Mouse (Mus musculus) forelimb bud, embryonic 11.5 days (tissue): ENCODE results near the gene Nr1h3.

Experiments used
- DNase-seq: peaks from one replicate; pipeline ENCODE4 v3.0.0-alpha.2; 2012; ENCODE audit warnings: low read depth, low spot score

The Nr1h3 gene

DNA sequence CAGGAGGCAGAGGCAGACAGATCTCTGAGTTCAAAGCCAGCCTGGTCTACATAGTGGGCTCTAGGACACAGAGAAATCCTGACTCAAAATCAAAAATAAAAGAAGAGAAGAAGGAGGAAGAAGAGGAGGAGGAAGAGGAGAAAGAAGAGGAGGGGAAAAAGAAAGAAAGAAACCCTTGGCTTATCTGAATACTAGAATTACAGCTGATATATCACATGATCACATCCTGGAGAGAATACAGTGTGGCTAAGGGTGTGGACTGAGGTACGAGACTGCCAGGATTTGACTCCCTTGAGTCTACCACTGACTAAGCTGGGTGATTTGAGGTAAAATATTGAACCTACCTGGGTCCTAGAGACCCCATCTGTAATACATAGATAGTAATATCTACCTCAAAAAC, 16.4 kb downstream of the Nr1h3 start:
- no peak for DNase-seq

DNA sequence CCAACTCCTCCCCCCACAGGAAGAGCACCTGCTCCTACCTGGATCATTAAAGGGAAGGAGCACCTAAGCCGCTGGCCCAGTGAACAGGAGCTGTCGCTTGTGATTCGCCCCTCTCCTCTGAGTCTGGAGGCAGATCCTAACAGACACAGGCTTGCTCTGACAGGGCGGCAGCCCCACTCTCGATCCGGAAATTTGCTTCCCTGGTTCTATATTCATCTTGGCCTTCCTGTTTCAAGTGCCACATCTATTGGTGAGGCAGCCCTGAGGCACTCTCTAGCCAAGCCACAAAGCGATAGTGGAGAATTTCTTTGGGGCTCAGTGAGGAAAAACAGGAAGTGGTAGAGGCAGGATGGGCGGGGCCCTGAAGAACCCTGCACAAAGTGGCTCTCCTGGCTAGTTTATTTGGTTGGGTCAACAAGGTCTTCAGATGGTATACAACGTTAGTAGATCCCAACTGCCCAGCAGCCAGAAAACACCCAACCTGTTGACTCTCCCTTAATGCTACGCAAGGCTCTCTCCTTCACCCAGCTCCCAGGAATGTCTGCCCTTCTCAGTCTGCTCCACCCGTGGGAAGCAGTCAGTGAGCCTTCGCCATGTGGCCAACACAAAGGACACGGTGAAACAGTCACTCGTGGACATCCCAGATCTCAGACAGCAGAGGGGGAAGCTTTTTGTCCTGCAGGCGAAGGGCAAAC, 18.8 kb downstream of the Nr1h3 start, which contains the start of gene Madd:
Gene Madd (minus strand): TSS at position 127 of the 695 bp plus-strand sequence.
- no peak for DNase-seq

DNA sequence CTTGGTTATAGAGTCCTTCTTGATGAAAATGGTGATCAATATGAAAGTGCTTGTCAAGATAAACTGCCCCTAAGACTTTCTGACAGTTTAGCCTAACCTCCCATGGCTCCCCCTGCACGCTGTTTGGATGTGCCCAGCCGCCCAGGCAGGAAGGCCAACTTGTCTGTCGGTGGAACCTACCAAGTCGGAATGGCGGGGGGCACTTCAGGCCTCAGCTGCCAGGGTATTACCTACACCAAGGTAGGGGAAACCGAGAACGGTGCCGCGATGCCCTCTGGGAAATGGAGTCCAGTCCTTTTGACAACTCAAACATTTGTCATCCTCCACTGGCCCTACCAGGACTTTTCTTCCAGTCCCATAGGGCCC, 19.5 kb downstream of the Nr1h3 start:
- peak; percentile 96 for DNase-seq

DNA sequence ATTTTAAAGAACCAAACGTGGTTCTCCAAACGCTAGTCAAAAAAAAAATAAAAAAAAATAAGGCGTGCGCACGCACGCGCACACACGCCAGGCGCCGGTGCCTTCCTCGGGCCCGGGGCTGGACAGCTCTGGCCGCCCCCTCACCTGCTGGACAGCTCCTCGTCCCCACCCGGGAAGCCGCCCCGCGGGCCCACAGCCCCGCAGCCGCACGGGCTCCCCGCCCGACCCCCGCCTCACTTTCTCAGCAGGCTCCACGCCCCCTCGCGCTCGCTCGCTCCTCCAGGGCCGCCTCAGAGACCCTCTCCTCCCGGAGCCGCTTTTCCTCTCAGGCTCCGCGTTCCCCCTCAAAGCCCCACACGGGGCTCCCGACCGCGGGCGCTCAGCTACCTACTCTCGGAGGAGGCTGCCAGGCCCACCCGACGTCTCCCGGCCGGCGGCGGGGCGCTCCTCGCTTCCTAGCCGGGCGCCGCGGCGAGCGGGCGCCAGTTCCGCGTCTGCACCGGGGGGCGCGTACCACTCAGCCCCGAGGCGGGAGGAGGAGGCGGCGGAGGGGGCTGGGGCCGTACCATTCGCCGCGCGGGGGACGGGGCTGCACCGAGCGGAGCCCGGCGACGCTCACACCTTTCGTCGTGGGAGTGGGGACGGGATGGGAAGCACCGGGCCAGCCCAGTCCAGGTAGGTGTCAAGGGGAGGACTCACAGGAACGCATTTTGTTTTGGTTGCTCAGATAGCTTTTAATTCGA, 20.1 kb downstream of the Nr1h3 start:
- no peak for DNase-seq

DNA sequence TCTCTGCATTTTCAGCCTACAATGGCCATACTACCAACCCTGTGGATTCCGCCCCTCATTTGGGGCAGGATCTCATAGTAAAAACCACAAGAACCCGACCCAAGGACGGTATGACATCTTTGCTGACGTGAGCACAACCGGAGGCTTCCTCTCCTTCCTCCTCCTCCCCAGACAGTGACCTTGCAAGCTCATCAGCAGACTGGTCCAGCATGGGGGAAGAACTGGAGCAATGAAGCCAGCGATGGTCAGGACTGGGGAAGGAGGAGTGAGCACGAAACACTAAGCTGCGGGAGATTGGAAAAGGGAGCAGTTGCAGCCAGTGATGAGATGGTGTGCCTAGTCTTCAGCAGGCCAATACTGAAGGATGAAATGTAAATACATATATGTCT, 20.6 kb downstream of the Nr1h3 start:
- DNase-seq: no peak

DNA sequence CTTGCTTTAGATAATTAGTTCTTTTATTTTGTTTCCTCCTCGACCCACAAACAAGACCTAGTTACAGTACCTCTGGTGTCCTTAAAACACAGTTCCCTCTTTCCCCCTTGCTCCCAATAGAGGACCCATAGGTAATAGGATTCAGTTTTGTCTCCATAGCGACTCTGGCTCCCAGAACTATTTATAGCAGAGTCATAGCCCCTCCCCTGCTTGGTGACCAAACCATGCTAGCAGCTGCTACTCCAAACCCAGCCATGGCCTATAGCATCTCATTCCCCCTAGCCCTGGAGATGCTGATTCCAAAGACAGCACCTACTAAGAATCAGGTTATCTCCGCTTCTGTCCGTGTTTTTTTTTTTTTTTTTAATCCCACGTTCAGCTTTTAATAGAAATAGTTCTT, 21.9 kb downstream of the Nr1h3 start:
- DNase-seq: no peak

DNA sequence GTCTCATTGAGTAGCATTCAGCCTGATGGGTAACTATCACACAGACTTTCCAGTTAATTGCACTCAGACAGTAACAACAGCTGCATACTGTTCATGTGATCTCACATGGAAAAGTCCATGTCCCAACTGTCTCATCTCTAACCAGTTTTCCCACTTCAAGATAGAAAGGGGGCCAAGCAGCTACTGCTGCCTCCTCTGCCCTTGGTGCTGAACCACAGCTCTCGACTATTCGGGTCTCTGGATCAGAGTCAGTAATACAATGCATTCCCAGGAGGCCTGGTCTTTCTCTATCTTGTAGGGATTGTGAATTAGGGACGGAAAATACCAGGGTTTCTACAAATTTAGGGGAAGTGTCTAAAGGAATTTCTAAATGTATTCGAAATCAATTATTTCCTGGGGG, 22.8 kb downstream of the Nr1h3 start:
- no peak for DNase-seq

DNA sequence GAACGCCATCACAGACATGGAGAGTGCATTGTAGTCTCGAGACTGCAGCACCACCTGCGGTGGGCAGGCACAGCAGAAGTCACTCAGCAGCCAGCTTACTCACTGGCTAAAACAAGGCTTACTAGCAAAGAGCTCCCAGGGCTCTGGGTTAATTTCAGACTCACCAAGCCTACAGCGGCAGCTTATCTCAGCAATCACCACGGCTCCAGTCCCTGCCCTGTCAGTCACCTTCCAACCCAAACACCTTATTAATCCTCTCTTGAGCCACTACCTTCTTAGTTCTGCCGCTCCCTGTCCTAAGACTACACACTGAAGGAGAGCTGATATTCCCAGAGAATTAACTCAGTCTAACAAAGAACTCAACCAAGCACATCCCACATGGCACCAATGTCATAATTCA, 26.4 kb downstream of the Nr1h3 start:
- DNase-seq: no peak

DNA sequence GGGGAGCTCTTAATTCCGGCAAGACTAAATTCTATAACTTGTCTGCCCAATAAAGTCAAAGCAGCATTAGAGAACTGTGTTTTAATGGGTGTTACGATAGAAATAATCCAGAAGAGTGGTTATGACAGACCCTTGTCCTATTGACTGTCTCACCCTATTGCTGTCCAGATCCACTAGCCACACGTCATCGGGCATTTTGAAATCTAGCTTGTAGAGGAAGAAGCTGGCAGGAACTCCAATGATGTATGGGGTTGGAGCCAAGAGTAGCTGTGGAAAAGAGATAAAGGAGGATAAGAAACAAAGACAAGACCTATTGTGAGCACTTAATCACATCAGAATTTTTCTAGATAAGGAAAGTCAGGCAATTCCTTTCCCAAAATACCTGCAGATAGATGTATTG, 27.1 kb downstream of the Nr1h3 start:
- no peak for DNase-seq

DNA sequence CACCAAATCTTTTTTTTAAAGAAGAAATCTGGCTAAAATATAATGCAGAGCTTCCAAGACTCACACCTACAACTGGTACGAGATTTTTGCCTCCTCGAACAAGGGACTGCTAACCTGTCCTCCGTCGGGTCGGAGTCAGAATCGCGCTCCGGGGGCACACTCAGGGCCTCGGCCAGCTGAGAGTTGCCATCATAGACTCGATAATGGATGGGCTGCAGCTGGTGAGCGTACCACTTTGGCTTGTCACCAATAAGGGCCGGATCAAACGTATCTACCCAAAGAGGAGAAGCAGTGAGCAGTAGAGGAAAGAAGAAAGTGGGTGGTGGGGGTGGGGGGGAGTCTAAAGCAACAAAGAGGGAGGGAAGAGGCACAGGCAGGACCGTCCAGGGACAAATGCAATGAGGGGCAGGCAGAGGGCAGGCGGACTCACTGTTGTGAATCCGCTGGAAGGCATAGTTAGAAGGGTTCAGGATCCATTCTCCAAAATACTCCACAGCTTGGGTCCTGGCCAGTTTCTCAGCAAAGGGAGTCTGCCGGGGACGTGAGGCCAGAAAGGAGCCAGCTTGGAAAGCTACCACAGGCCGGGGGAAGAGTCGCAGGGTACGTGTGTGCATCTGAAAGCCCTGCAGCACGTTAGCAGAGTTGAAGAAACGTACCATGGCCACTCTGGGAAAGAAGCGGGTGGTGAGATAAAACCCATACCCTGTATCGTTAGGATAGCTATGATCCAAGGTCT, 32.9 kb downstream of the Nr1h3 start:
- DNase-seq: no peak

DNA sequence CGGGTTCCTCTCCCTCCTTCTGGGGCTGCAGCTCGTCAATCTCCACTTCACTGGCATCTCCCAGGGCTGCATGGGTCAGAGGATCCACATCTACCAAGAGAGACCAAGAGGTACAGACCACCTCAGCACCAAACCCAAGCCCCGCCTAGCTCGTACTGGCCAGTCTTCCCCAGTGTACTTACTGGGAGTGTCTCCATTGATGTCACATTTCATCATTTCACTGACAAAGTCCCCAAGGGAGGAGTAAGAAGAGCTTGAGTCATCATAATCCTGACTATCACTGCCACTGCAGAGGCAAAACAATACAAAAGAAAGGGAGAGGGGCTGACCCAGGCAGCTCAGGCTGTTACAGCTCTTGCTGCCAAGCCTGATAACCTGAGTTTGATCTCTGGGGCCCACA, 35.0 kb downstream of the Nr1h3 start:
- DNase-seq: no peak

DNA sequence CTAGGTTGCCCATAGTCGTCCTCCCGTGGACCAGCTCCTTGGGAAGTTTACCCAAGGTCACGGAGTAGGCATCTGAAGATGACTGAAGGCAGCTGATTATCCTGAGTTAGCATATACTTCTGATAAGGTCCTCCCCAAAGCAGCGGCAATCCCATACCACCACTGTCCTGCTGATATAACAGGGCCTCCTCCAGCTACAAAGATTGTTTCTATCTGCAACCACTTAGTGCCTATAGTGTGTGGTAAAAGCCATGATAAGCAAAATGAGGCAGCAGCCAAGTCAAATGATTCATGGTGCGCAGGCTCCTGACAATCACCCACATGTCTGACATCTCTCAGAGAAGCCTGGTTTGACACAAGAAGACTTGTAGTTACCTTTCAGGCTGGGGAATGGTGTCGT, 37.6 kb downstream of the Nr1h3 start:
- no peak for DNase-seq

DNA sequence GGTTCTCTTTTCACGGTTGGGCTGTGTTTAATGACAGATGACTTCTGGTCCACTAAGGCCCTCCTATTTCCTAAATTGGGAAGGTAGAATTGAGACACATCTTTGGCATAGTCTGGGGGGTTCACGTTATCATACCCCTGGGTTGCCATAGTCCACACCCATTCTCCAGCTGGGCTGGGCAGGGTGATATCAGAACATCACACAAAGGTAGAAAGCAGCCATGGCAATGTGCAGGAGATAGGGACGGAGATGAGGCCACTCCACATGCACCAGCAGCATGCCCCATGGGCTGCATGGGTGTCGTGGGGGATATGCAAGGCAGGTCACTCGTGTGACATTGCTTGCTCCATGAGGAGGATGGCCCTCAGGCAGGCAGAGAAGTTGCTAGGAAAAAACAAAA, 39.1 kb downstream of the Nr1h3 start:
- no peak for DNase-seq

DNA sequence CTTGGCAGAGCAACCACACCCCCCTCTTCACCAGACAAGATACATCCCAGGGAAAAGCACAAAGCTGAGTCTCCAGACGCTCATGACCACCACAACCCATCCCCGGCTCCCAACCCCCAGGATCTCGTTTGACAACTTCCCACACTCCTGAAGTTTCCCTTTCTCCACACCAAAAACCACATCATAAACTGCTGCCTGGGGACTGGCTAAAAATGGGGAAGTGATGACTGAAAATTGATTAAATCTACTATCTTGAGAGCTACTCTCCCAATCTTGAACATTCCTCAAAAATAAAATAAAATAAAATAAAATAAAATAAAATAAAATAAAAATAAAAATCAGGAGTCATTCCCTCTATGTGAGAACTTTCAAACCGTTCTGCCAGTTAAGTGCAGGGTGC, 39.7 kb downstream of the Nr1h3 start:
- no peak for DNase-seq

DNA sequence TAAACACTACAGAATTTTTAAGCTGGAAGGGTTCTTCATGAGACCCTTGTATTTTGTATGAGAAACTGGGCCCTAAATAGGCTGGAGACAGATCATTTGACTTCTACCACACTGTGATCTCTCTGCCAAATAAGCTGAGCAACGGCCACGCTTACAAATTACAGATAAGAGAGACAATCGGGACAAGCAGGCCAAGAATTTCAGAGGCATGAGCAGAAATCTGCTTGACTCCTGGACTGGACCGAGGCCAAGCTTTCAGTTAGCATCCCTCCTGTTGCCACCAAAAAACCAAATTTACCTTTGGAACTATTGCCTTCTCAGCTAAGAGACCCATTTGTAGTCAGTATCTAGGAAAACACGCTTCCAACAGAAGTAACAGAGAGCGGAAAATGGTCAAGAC, 42.0 kb downstream of the Nr1h3 start:
- DNase-seq: no peak

DNA sequence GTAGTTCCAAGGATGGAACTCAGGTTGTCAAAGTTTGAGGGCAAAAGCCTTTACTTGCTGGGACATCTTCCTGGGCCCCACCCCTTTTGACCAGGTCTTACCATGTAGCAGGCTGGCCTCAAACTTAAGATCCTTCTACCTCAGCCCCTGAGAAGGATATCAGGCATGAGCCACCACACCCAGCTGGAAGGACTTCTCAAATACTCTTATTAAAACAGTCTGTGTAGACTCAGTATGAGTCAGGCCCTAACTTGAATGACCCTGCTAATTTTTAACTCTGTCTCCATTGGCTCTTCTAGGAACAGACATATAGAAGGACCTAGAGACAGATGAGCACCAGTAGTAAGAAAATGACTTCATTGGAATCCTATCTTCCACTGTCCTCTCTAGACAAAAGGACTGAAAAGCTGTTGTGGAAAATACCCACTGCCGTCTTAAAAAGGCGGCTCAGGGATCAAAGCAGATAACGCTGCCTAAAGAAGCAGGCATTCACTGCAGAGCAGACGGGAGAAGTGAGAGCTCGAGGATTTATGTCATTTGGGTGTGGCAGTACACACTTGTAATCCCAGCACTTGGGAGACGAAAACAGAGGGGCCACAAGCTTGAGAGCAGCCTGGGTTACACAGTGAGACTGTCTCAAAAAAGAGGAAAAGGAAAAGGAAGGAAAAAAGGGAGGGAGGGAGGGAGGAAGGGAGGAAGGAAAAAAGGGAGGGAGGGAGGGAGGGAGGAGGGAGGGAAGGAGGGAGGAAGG, 45.5 kb downstream of the Nr1h3 start:
- no peak for DNase-seq

DNA sequence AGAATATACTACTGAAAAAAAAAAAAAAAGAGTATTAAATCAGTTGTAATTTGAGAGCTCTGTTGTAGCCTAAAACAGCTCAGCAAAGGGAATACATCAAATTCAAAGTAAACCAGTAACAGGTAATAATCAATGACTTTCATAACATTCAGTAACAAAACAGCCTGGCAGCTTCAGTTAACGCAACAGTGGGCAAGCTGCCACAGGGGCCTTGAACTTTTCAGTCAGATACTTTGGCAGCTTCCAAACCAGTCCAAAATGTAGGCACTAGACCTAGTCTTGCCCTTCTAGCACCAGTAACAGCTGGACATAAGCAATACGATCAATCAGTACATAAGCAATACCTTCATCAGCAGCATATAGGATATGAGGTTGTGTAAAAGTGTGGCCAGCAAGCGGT, 48.5 kb downstream of the Nr1h3 start:
- DNase-seq: no peak

DNA sequence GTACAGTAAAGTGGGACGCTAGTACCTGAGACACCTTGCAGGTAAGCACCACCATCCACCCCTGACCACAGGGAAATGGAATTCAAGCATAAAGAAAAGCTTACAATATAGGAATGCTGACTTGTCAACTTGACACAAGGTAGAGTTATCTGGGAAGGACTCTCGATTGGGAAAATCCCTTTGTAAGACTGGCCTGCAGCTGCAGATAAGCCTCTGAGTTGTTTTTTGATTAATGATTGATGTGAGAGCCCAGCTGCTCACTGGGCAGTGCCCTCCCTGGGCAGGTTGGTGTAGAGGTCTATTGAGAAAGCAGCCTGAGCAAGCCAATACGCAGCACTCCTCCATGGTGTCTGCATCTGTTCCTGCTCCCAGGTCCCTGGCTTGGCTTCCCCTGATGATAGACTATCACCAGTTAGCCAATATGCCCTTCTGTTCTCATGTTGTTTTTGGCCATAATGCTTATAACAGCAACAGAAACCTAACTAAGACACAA, 49.7 kb downstream of the Nr1h3 start:
- DNase-seq: no peak

DNA sequence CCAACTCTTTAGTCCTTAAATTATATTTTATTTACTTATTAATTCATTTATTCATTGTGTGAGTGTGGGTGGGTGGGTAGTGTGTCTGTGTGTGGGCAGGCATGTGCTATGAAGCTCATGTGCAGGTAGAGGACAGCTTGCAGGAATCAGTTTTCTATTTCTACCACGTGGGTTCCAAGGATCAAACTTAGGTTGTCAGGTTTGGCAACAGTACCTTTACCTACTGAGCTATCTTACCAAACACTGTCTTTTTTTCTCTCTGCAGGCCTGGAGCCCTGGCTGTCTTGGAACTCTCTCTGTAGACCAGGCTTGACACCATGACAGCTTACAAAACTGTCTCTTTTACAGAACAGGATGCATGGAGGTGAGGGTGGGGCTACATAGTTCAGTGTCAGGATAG, 51.3 kb downstream of the Nr1h3 start:
- DNase-seq: no peak

DNA sequence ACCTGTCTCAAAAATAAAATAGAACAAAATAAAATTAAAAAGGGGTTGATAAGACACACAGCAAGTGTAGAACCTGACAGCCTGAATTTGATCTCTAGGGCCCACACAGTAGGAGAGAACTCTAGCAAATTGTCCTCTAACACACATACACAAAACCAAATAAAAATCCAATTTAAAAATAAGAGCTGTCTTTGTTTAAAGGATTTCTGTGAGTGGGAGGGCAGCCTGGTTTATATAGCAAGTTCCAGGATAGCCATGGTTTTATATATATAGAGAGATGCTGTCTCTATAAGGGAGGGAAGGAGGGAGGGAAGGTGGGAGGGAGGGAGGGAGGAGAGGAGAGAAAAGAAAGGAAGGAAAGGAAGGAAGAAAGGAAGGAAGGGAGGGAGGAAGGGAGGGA, 54.5 kb downstream of the Nr1h3 start:
- DNase-seq: no peak

DNA sequence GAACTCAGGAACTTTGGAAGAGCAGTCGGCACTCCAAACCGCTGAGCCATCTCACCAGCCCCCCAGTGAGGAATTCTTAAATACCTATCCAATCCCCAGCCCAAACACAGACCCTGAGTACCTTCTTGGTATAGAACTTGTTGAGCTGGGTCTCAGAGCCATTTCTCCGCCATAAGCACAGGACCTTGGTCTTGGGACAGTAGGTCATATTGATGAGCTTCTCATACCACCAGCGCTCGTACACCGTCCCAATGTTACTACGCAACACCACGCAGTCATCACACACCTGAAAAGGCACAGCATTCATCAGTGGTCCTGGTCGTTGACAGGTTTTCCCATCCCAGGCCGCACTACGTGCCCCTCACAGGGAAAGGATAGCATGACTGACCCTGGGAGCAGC, 59.2 kb downstream of the Nr1h3 start:
- no peak for DNase-seq

DNA sequence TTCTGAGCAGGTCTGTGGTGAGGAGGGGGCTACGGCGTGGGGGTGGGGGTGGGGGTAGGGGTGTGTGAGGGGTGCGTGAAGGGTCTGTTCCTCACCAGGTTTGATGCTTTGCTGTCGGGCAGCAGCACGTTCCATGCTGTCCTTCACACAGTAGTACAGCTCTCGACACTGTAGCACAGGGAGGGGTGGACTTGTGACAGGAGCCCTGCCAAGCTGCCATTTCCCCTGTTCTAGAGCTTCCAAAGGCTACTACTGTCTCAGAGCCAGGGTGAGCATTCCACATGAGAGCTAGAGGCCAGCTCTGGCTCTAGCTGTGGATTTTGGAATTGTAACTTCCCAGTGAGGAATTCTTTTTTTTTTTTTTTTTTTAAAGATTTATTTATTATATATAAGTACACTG, 59.7 kb downstream of the Nr1h3 start:
- no peak for DNase-seq
